Mouse (Mus musculus) forebrain, postnatal 0 days (tissue): ENCODE measurements around the gene Nebl. TPM values are rescaled to one million over a fixed set of nuclear protein-coding genes. Genes with fewer than 3 reads are reported as not detected.

Source experiments
- ATAC-seq: fragments of 200-750 bp; cut with Nextera tagmentation; 2 replicates; pipeline ENCODE4 v1.8.0; 2017; ENCODE audit warnings: mild to moderate bottlenecking, moderate library complexity
- DNase-seq: peaks from one replicate; pipeline ENCODE4 v3.0.0-alpha.2; 2015
- H3K27ac ChIP-seq: fragments of 300-500 bp; sonication (generic); 2 replicates; pipeline ENCODE4 v1.5.1; 2014; ENCODE audit warnings: low read depth, mild to moderate bottlenecking, antibody characterized with exemption, low read length, moderate library complexity, mixed read lengths
- H3K27me3 ChIP-seq: fragments of 300-500 bp; sonication (generic); 2 replicates; pipeline ENCODE4 v1.6.1; 2014; ENCODE audit warnings: mild to moderate bottlenecking, low read length, mixed read lengths; ENCODE audit not compliant: insufficient read depth
- H3K36me3 ChIP-seq: fragments of 300-500 bp; sonication (generic); 2 replicates; pipeline ENCODE4 v1.6.1; 2014; ENCODE audit warnings: mild to moderate bottlenecking, moderate library complexity; ENCODE audit not compliant: insufficient read depth
- H3K4me1 ChIP-seq: fragments of 300-500 bp; sonication (generic); 2 replicates; pipeline ENCODE4 v1.6.1; 2014; ENCODE audit warnings: antibody characterized with exemption; ENCODE audit not compliant: insufficient read depth
- H3K4me2 ChIP-seq: fragments of 300-500 bp; sonication (generic); 2 replicates; pipeline ENCODE4 v1.6.1; 2014; ENCODE audit warnings: low read depth, mild to moderate bottlenecking, moderate library complexity
- H3K4me3 ChIP-seq: fragments of 300-500 bp; sonication (generic); 2 replicates; pipeline ENCODE4 v1.5.1; 2014; ENCODE audit warnings: low read depth, low read length, mixed read lengths
- H3K9ac ChIP-seq: fragments of 300-500 bp; sonication (generic); 2 replicates; pipeline ENCODE4 v1.6.1; 2014; ENCODE audit warnings: mild to moderate bottlenecking
- H3K9me3 ChIP-seq: fragments of 300-500 bp; sonication (generic); 2 replicates; pipeline ENCODE4 v1.6.1; 2016; ENCODE audit warnings: low read length
- CTCF ChIP-seq: sonication (generic); IDR thresholded peaks from 2 replicates; pipeline ENCODE4 v1.5.1; 2016; ENCODE audit warnings: antibody characterized with exemption, control low read depth, low read depth
- WGBS: fragments of 180-500 bp; shearing (Covaris S2); extraction: QIAGEN DNeasy Blood & Tissue Kit; methylation state at CpG from one replicate; pipeline ENCODE4 v1.1.7; 2014; 5-methylcytosine and 5-hydroxymethylcytosine counted together
- polyA plus RNA-seq: library from polyadenylated mRNA; unstranded; fragments of >200 nt; fragmentation: Nextera tagmentation; extraction: Ambion mirVana; gene quantifications from 2 replicates; pipeline ENCODE4 v1.2.1, GENCODE M21; 2015
- total RNA-seq: library from RNA; depleted of rRNA; stranded (reverse); fragments of >200 nt; gene quantifications from 2 replicates; pipeline ENCODE4 v1.2.3, GENCODE M21; 2014

Gene Nebl
- total and polyA plus RNA-seq, 2 experiments from 2014 or later = 9.2 to 27.8 TPM

DNA sequence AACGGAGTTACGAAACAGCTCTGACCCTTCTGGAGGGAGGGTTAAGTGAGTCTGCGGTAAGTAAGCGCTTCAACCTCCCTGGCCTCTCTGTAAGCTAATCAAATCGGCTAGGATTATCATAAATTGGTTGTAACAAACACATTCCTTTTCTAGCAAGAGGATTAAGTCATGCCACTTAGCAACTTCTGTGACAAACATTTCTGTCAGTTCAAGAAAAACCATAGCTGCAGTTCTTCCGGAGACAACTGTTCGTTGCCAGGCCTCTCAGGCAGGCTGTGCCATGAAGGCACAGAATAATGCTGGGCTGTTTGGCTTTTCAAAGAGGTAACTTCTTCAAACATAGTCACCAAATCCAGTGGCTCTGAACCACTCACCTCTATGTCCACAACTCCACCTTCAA, 946 bp upstream of the Nebl start:
- no peaks in the 10 kb centered on the region for H3K27me3 ChIP-seq
- no peak overlapping the region for H3K9ac ChIP-seq
- H3K27ac ChIP-seq = no peak overlapping the region
- no peak for TF ChIP-seq CTCF
- H3K4me3 ChIP-seq = no peak overlapping the region
- no peak overlapping the region for H3K4me2 ChIP-seq
- 34% methylated on average over 7 of the region's 7 CpGs for WGBS
- no peak for ATAC-seq
- H3K36me3 ChIP-seq = no peaks in the 10 kb centered on the region
- DNase-seq = no peak
- H3K4me1 ChIP-seq = peaks cover 9% of the 10 kb centered on the region; the same call in 1 of the 2 replicates
- H3K9me3 ChIP-seq = no peaks in the 10 kb centered on the region

DNA sequence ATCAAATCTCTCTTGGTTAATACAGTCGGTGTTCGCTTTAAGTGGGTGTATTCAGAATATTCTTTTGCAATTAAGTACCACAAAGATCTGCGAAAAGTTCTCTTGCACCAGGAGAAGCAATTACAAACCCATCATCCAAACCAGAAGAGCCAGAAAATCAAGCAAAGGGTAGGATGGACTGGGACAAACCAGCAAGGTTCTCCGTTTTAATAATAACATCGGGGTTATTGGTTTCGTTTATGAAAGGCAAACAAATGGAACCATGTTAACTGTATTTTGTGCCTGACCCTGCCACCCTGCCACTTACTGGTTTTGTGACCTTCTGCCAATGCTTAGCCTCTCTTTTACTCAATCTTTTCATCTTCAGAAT, 552 bp upstream of the Nebl start:
- no peak for TF ChIP-seq CTCF
- no peak for DNase-seq
- Histone ChIP-seq H3K4me1 (peaks cover 9% of the 10 kb centered on the region; the same call in 1 of the 2 replicates), H3K27me3 (no peaks in the 10 kb centered on the region), H3K4me2 (peak overlapping the region; percentile 87), H3K9ac (no peak overlapping the region), H3K27ac (no peak overlapping the region), H3K4me3 (peak overlapping the region; percentile 58), H3K36me3 (no peaks in the 10 kb centered on the region), H3K9me3 (no peaks in the 10 kb centered on the region)
- ATAC-seq = no peak
- WGBS = 15% methylated on average over 6 of the region's 6 CpGs

- Histone ChIP-seq H3K27me3 (no peaks in the 10 kb centered on the region), H3K9ac (peak overlapping the region; percentile 62), H3K4me3 (peak overlapping the region; percentile 58), H3K4me2 (peak overlapping the region; percentile 87), H3K9me3 (no peaks in the 10 kb centered on the region), H3K4me1 (peaks cover 9% of the 10 kb centered on the region; the same call in 1 of the 2 replicates), H3K27ac (peak overlapping the region; percentile 69; the same call in 1 of the 2 replicates), H3K36me3 (no peaks in the 10 kb centered on the region)
- WGBS = under 1% methylated on average over 20 of the region's 20 CpGs
- no peak for DNase-seq
- peak; percentile 25; the same call in 1 of the 2 replicates for TF ChIP-seq CTCF
- ATAC-seq = peak; percentile 68; the same call in 1 of the 2 replicates
Measured at GRCm38 (mm10) chr2:17730648-17730956, 662 bp downstream of the Nebl start.

DNA sequence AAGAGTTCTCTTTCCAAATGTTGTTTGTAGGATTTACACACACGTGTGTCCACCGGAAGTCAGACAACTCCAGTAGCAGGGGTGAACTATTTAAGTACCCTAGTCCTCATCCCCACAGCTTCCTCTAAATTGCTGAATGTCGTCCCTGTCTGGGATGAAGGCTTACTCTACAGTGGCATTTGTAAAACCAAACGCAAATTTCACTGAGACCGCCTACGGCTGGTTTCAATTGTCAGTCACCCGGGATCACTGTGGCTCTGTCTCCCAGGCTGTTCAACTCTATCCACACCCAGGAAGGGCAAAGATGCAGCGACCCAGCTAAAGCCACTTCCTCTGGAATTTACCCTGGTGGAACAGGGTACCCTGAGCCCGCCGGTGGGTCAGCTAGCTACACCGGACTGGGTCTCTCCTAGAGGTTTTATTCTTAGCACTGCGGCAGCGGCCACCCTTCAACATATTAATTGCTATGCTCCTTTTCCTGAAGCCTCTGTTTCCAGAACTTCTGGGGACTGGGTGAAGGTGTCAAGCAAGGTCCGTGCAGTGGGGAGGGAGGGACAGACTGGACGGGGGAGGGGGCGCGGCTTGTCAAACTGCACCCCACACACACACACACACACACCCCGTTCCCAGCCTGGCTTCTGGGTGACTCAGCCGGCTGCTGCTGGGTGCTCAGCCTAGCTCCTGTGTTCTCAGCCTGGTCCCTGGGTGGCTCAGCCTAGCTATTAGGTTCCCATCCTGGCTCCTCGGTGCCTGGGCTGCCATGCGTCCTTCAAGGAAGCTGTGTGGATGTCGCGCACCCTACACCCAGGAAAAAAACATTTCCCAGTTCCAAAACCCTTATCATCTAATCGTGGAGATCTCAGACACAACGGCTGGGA, 1.3 kb downstream of the Nebl start:
- H3K4me1 ChIP-seq = peaks cover 9% of the 10 kb centered on the region; the same call in 1 of the 2 replicates
- peak overlapping the region; percentile 87 for H3K4me2 ChIP-seq
- no peak for TF ChIP-seq CTCF
- peak overlapping the region; percentile 69; the same call in 1 of the 2 replicates for H3K27ac ChIP-seq
- no peak for DNase-seq
- H3K27me3 ChIP-seq = no peaks in the 10 kb centered on the region
- no peaks in the 10 kb centered on the region for H3K36me3 ChIP-seq
- WGBS = 6% methylated on average over 25 of the region's 25 CpGs
- H3K4me3 ChIP-seq = peak overlapping the region; percentile 58
- ATAC-seq = peak; percentile 52
- no peaks in the 10 kb centered on the region for H3K9me3 ChIP-seq
- peak overlapping the region; percentile 62 for H3K9ac ChIP-seq

GRCm38 (mm10) chr2:17724405-17724804, 6.9 kb downstream of the Nebl start:
- H3K36me3 ChIP-seq = no peaks in the 10 kb centered on the region
- no peak overlapping the region for H3K27ac ChIP-seq
- no peak for TF ChIP-seq CTCF
- 27% methylated on average over 5 of the region's 5 CpGs for WGBS
- ATAC-seq (peak; percentile 54), DNase-seq (no peak)
- H3K9me3 ChIP-seq = no peaks in the 10 kb centered on the region
- H3K27me3 ChIP-seq = no peaks in the 10 kb centered on the region
- peaks cover 3% of the 10 kb centered on the region; the same call in 1 of the 2 replicates for H3K4me1 ChIP-seq
- H3K4me3 ChIP-seq = no peak overlapping the region
- H3K9ac ChIP-seq = no peak overlapping the region
- H3K4me2 ChIP-seq = no peak overlapping the region

GRCm38 (mm10) chr2:17723268-17724019, 7.8 kb downstream of the Nebl start:
- ATAC-seq (peak; percentile 36; the same call in 1 of the 2 replicates), DNase-seq (no peak)
- TF ChIP-seq CTCF = no peak
- Histone ChIP-seq H3K4me3 (no peak overlapping the region), H3K4me2 (no peak overlapping the region), H3K4me1 (no peaks in the 10 kb centered on the region), H3K27me3 (no peaks in the 10 kb centered on the region), H3K36me3 (no peaks in the 10 kb centered on the region), H3K27ac (no peak overlapping the region), H3K9ac (no peak overlapping the region), H3K9me3 (no peaks in the 10 kb centered on the region)
- 70% methylated on average over 12 of the region's 12 CpGs for WGBS

- no peak for ATAC-seq
Measured at GRCm38 (mm10) chr2:17721177-17721715, 10.0 kb downstream of the Nebl start.

More at GRCm38 (mm10) chr2:17721177-17721715, 10.0 kb downstream of the Nebl start:
- no peak for DNase-seq
- WGBS = 81% methylated on average over 6 of the region's 6 CpGs
- H3K4me3 ChIP-seq = no peak overlapping the region
- no peaks in the 10 kb centered on the region for H3K36me3 ChIP-seq
- no peaks in the 10 kb centered on the region for H3K4me1 ChIP-seq
- H3K4me2 ChIP-seq = no peak overlapping the region
- H3K9me3 ChIP-seq = no peaks in the 10 kb centered on the region
- no peak overlapping the region for H3K27ac ChIP-seq
- TF ChIP-seq CTCF = no peak
- H3K27me3 ChIP-seq = no peaks in the 10 kb centered on the region
- no peak overlapping the region for H3K9ac ChIP-seq
